Mouse (Mus musculus) kidney, adult 8-10 months (tissue): ENCODE results near the gene Kcnk10.

ENCODE experiments used
- DNase-seq, 2 experiments: peaks; one replicate each; pipeline ENCODE4 v3.0.0; 2022

Gene Kcnk10

DNA sequence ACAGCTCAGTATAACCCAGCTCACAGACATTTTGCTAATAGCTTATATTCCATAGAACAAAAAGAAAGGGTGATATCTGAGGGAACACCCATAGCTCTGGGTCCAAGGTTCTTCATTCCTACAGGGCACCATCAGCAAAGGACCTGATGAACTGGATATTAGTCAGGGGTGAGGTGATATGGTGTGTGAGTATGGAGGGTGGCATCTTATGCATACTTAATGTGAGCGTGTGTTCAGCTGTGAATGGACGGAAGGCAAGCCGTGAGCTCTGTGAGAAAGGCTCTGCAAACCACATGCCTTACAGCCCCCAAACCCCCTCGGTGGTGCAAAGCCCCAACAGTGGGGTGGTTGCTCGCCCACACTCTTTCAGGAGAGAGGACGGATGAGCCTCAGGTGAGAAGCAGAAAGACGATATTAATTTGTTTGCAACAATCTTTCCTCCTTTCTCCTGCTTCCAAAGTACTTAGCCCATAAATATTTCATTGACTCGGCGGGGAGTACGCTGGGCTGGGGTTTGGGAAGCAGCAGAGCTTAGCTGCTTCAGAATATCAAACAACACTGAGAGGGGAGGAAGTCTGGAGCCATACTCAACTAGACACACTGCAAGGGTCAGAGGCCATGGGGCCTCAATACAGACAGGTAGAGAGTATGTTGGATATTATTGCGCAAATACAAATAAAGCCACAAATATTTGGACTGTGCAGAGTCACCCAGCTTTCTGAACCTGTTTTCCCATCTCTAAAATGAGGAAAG, 76.4 kb downstream of the Kcnk10 start:
- no peak for DNase-seq

DNA sequence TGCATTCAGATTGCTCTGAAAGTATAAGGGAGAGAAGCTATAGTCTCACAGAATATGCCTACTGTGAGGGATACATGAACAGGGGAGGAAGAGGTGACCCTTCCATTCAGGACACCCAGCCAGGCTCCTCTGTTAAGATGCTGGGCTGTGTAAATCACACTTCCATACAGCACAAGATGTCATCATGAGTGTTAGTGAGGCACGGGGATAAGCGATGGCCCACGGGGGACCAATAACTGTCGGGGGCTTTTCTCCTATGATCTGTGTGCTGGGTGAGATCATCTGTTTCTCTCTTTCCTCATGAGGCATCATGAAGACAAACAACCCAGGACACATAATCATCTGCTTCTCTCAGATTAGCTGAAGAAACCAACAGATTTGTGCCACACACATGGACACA, 77.1 kb downstream of the Kcnk10 start:
- no peak for DNase-seq

DNA sequence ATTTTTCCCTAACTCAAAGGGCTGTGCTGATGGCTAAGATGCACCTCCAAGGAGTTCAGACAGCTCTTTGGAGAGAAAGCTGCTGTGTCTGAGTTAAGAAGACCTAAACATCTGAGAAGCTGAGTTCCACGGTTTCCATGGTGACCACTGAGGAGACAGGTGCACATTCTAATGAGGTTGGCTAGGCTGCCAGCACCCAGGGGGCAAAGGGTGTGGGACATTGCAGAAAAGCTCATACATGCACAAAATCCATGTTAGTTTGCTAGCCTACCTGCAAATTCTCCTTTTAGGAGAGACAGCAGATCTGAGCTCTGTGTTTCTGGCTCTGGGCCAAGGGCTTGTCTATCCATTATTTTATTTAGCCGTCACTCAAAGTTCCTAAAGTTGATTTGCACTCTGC, 96.7 kb downstream of the Kcnk10 start:
- no peak for DNase-seq

DNA sequence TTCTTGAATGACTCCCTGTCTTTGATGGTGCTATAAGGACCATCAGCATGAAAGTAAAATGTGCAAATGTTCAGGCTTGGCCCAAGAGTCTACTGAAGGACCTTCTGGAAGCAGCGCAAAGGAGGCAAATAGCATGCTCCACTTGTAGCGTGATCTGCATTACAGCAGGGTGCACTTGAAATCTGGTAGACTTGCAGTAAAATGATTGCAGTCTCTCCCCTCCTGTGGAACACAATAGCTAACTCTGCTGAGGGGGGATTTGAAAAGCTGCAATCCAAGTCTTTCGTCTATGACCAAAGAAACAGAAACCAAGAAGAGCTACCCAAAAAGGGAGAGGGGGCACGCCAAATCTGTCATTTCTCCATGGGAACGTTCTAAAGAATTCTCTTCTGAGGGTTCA, 97.1 kb downstream of the Kcnk10 start:
- no peak for DNase-seq

DNA sequence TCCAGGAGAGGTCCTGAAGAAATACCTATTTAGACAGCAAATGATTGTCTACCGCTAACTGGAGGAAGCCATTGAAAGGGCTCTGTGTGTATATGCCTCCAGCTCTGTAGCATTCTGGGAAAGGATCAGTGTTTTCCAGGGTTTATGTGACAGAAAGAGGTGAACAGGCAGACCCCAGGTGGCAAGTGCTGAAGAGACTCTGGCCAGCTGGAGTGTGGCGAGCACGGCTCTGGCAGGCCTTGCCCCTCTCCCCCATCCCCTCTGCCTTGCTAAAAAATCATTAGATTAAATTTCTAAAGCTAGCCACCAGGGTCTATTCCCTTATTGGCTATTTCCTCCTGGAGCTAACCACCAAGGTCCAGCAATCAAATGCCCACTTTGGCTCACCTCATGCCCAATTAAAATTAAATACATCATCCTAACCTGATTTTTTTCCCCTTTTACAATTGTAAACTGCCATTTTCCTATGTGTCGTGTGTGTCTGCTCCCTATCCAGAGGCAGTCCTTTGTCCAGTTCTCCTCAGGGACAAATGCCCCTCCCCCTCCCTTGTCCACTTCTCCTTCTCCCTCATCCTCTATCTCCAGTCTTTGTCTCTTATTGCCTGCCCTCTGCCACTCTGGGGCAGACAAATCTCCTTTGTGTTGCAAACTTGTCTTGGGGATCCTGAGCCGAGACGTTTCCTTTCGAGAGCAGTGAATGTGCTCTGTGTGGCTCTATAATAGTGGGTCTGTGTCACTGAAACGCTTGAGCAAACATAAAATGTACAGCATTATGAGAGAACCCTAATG, 100.2 kb downstream of the Kcnk10 start:
- DNase-seq: no peak

DNA sequence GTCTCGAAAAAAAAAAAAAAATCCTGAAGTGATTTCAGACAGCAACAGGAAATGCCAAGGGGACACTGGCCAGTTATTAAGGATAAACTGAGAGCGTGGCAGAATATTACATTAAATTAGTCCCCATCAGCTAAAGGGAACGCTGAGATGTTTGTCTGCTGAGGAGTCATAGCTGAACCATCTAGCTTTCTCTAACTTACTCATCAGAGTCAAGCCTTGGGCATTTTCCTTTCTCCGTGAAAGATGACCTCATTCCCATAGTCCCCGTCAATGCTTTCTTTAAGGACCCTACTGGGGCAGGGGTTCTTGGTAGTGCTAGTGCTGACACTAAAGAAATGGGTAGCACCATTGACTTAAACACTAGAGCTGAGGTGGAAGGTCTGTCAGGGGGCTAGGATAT, 106.9 kb downstream of the Kcnk10 start:
- DNase-seq: no peak

DNA sequence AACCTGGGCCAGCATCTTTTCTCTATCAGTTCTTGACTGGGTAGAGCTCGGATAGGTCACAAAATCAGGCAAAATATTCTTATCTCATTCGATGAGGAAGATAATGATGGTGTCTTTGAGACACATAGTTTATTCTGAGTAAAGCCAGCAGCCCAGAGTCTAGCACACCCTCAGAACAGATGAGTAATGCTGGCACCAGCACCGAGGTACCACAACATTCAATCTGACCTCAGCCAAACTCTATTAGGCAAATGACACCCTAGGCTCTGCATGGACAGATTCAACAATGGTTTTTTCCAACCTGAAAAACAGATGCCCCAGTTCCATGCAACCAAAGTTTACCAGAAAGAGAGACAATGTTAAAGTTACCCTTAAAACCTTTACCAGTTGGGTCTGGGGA, 108.0 kb downstream of the Kcnk10 start:
- DNase-seq: no peak

DNA sequence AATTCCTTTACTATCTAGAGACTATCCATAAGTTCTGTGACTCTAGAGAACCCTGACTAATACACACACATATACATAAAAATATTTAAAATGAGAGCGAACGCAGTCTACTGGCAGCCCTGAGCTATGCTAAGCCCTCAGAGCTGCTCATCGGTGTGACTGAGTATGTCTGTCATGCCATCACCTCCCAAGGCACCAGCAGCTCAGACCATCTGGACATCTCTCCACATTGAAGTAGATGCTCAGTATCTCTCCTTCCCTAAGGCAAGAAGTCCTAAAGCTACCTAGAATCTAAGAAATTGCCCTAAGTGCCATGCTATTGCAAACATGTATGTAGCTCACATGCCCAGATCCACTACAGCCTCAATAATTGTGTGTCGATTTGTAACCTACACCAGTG, 110.3 kb downstream of the Kcnk10 start:
- DNase-seq: no peak

DNA sequence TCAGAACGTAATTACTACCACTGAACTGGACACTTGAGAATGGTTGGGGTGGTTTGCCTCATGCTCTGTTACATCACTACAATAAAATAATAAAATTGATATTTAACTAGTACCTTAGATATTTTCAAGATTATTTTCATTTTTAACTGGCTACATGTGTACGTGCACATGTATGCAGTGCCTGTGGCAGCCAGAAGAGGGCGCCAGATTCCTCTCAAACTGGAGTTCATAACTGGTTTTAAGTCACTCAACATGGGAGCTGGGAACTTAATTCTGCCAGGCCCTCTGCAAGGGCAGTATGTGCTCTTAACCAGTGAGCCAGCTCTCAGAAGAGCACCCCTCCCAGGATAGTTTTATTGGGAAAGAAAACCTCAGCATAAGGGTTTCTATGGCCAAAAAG, 118.2 kb downstream of the Kcnk10 start:
- DNase-seq: peak in 1 of 2 experiments; percentile 42

DNA sequence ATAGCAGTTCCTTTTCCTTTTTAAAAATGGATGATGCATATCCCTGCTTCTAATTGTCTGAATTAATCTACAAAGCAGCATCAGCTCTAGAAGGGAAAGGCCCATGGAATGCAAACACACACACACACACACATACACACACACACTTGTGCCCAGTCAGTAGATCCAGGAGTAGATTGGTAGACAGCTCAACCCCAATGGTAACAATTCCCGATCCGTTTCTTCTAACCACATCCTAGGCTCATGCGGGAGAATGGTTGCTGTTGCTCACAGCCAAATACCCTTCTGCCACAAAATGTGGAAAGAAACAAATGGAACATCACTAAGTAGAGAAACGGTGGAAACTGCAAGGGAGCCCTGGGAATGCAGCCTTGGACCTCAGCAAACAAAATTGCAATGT, 119.2 kb downstream of the Kcnk10 start:
- no peak for DNase-seq

DNA sequence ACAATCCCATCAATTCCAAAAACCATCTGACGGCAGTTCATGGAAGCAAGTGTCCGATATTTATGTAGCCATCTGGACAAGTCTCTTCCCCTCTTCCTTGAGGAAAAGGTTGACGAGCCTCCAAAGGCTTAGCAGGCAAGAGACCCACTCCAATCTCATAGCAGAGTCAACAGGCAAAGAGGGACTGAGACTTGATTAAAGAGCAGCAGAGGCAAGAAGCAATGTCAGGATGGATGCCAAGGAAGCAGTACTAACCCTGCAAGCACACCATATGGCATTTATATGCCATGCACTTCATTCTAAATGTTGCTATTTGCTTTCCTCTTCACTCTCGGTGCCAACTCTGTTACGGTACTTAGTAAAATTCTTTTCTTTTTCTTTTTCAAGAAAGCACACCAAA, 119.6 kb downstream of the Kcnk10 start:
- DNase-seq: no peak

DNA sequence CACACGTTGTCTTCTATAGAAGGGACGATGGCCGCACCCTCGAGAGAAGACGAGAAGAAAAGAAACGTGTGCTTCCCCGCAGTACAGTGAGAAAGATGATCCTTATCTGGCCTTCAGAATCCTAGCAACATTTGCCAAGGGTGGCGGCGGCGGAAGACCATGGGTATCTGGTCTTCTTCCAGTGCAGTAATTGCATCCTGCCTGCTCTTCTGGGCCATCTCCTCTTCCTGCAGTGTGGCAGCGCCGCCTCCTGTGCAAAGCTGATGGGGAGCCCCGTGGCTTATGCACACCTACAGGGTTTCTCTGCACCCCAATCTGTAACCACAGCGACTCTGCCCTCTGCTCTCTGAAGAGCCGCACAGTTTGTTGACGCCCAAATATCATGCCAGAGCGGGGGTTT, 124.9 kb downstream of the Kcnk10 start:
- DNase-seq: no peak

DNA sequence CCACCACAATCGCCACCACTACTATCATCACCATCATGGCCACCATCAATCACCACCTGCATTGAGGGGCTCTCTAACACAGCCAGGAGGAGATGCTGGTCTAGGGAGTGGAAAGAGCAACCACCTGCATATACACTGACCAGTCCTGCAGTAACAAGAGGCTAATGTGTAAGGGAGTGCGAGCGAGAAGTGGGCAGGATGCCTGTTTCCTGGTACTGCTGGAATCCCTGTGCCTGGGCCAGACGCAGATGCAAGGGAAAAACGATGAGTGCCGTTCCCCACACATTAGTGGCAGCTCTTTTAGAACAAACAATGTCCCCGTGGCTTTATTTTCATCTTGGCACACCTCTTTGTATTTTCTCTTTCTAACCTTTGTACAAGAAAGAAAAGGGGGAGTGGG, 125.5 kb downstream of the Kcnk10 start:
- DNase-seq: no peak

DNA sequence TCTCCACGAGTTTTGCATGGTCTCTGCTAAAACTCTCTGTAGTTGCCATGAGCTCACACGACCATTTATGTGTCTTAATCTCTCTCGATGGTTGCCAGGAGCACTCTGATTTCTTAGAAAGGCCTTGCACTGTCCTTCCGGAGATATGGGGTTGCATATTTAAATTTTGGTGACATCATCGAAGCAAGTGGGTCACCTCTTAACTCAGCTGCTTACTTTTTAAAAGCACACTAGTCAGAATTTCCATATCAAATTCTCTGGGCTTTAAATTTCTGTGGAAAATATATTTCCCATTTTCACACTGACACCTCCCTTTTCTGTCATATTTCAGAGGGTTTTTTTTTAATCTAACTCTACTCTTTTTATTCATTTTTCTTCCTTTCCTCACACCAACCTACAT, 132.5 kb downstream of the Kcnk10 start:
- DNase-seq: no peak

DNA sequence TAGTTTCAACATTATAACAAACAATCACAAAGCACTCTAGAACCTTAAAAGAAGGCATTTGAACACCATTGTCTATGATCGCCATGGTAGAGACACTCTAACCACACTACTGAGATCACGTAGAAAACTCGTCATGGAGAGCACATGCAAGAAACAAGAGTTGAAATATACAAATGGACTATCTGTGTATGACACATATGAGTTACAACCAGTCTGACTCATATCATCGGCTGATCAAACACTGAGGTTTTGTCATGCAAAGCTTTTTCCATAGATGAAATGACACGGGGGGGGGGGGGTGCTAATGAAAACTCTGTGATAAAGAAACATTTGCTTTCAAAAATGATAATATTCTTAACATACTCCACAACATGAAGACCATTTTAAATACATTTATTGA, 133.2 kb downstream of the Kcnk10 start:
- DNase-seq: no peak

DNA sequence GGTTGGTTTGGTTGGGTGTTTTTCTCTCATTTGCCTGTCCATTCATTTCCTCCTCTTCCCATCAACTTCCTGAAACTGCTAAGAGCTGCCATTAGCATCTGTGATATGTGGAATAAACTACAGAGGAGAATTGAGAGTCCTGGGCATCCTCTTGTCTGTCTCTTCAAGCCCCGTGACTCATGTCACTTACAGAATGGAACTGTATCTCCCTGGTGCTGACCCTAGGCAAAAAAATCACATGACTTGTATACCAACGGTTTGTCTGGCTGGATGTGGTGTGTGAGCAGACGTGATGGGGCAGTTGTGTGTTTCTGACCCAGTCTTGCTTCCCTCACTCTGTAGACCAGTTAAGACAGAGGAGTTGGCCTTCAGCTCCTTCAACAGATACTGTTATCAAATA, 134.4 kb downstream of the Kcnk10 start:
- no peak for DNase-seq

DNA sequence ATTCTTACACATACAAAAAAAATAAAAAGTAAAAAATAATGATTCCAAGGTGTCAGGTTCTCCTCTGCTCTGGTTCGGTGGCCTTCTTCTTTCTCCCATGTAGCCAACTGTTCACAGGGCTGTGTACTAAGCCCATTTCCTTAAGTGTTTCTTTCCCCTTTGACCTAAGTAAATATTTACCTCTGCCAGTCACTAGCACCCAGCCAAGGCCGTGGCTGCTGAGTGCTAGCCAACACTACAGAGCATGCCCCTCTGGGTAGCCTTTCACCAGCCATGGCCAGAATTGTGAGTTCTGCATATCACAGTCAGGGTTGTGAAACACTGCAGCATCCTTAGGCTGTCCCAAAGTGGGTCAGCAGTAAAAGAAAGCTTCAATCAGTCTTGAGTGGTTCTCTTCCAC, 140.0 kb downstream of the Kcnk10 start:
- DNase-seq: peak in 1 of 2 experiments; percentile 5

DNA sequence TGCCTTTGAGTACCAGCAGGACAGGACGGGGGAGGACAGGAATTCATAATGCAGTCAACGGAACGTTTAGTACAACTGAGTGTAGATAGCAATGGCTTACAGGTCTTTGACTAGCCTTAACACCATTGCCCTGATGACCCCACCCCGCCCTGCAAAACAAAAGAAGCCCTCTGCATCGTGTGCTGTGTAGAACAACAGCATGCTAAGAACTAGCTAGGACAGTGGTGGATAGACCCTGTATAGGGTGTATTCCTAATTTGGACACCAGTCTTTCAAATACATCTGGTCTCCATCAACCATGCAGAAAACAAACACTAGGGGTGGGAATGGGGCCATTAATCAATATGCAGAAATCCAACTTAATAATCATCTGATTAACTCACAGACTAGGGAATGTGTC, 147.4 kb downstream of the Kcnk10 start:
- no peak for DNase-seq

DNA sequence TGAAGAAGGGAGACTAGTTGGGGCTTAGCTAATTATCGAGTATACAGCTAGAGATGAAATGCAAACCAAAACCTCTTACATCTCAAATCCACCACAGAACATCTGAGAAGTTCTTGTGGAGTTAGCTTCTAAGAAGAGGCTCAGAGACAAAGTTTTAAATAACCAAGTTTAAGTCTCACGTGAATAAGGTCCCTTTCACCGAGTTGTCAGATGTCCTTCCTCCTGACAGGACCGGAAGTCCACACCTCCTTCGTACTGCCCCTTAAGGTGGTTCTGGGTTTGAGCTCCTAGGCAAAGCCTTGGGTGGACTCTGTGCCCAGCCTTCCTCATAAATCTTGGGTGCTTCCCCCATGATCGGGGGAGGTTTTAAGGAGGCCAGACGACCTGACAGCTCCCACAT, 156.8 kb downstream of the Kcnk10 start:
- no peak for DNase-seq

DNA sequence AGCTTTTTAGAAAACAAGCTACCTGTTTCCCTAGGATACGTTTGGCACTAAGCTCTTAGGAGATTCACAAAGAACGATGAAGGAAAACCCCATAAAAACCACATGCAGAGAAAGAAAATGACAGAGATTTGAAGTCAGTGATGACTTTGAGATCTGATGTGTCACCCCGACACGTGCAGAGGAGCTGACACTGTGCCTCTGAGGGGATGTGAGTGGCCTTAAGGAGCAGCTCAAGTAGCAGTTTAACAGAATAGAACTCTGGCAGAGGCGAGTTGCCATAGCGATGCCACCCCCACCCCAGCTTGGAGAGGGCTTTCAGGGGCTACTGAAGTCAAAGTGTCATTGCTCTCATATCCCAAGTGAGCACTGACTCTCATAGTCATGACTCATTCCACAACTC, 158.3 kb downstream of the Kcnk10 start:
- DNase-seq: no peak

DNA sequence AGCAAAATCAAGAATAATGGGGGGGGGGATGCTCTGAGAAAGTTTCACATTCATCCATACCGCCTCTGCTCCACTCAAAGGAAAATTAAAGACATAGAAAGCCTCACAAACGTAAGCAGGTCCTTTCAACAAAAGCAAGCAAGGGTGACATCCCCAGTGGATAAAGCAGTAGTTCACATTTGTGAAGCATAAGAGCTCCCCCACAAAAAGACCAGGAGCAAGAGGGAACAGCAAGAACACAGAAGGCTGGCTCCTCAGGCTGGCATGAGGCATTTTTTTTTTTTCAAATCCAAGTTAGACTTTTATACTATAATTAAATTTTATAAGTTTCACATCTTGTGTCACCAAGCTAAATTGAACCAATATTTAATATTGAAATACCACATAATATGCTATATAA, 168.5 kb downstream of the Kcnk10 start:
- no peak for DNase-seq

DNA sequence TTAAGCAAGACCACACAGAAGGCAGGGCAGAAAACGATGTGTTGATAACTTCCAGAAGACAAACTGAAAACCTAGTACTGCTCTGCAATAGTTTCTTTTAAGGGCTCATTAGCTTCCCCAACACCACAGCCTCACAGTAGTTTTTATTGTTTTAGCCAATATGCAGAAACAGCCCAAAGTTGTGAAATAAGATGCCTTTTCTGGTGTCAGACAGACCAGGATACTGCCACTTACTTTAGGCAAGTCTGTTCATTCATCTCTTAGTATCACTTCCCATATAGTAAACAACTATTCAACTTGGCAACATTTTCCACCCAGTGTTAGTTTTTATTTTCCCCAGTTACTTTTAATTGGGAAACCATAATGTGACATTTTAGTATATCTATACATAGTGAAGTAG, 171.5 kb downstream of the Kcnk10 start:
- DNase-seq: no peak

DNA sequence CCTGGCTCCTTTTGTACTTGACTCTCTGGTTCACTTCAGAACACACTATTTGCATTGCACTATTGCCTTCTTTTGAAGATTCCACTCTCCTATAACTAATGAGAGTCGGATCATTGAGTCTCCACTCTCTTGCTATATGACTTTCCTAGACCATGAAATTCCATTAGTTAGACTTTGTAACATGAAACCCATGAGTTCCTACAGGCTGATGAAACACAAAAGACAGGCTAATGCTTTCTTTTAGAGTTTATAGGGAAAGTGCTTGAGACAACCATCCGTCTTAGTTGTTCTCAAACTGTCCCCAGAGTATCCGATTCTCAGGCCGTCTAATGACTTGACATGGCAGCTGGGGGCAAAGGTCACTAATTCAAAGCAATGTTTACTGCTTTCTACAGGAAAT, 172.0 kb downstream of the Kcnk10 start:
- DNase-seq: no peak

DNA sequence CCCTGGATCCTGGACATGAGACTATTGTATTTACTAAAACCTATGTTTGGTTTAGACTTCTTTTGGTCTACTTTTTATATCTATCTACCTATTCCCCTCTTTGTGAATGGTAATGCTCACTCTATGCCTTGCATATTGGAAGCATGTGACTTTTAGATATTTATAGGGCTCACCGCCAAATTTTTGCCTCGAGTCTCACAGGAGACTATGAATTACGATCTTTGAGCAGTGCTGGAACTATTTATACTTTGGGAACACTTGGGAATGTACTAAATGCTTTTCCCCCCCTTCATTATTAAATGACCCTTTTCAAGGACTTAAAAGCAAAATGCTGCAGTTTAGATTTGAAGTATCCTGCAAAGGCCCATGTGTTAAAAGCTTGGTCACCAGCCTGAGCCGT, 181.5 kb downstream of the Kcnk10 start:
- DNase-seq: no peak

DNA sequence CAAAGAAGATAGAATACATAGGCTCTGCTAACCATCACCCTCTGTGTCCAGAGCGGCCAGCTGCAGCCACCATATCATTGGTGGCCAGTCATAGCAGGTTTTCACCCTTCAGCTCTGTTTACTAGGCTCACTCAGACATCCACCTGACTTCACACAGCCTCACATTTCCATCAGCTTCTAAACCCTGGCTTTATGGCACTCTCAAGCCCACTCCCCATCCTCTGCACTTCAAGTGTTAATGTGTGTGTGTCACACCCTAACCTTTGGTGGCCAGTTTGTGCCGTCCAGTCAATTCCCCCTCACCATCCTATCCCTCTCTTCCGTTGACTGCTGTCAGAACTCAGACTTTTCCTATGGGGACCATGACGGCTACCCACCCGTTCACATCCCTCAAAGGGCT, 184.0 kb downstream of the Kcnk10 start:
- no peak for DNase-seq
